Mouse (Mus musculus) embryonic fibroblast, embryonic 13.5 days (primary cell): Measurements from ENCODE around the gene Rbm15b. TPM values are rescaled to one million over a fixed set of nuclear protein-coding genes. Genes with fewer than 3 reads are reported as not detected.

Experiments used
- H3K27ac ChIP-seq: 2 replicates; pipeline ENCODE4 v1.5.1; 2012; ENCODE audit warnings: low read length, control low read depth, inconsistent platforms; ENCODE audit not compliant: insufficient read depth
- H3K4me1 ChIP-seq: 2 replicates; pipeline ENCODE4 v1.6.1; 2011; ENCODE audit warnings: low read length; ENCODE audit not compliant: control insufficient read depth, insufficient read depth
- H3K4me3 ChIP-seq: 2 replicates; pipeline ENCODE4 v1.5.1; 2011; ENCODE audit warnings: mild to moderate bottlenecking, control low read depth, low read length; ENCODE audit not compliant: insufficient read depth
- CTCF ChIP-seq: IDR thresholded peaks from 2 replicates; pipeline ENCODE4 v1.5.1; 2011; ENCODE audit warnings: mild to moderate bottlenecking, control low read depth, low read length, moderate library complexity, borderline replicate concordance; ENCODE audit not compliant: insufficient read depth
- POLR2A ChIP-seq: IDR thresholded peaks from 2 replicates; pipeline ENCODE4 v1.6.1; 2011; ENCODE audit warnings: low read depth, mild to moderate bottlenecking, control low read depth, low read length, moderate library complexity
- polyA plus RNA-seq: library from polyadenylated mRNA; stranded (reverse); fragments of >200 nt; gene quantifications from 2 replicates; pipeline ENCODE4 v1.2.4, GENCODE M21; 2011; ENCODE audit warnings: low read depth; ENCODE audit not compliant: missing spikeins, insufficient read length

Rbm15b gene
- polyA plus RNA-seq, 1 experiment, result 36.8 TPM

GRCm38 (mm10) chr9:106856664-106857063, 30.6 kb downstream of the Rbm15b start:
- Histone ChIP-seq H3K27ac (no peak overlapping the region), H3K4me3 (no peak overlapping the region), H3K4me1 (no peaks in the 10 kb centered on the region)
- TF ChIP-seq CTCF (no peak), POLR2A (no peak)

DNA sequence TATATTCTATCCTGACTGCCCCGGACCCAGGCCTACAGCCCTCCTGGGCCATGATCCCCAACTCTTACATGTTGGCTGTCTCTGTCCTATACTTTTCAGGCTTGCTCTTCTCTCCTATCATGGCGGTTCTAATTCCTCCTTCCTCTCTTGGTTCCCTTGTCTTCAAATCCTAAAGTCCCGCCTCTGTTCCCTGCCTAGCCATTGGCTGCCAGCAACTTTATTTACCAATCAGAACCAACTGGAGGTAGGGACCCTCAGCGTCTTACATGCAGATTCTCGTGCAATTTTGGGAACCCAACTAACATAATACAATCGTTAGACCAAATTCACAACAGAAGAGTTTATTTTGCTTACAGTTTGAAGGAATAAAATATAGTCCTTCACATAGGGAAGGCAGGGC, 44.4 kb downstream of the Rbm15b start:
- H3K4me1 ChIP-seq, result no peaks in the 10 kb centered on the region
- no peak overlapping the region for H3K27ac ChIP-seq
- no peak for TF ChIP-seq POLR2A
- no peak for TF ChIP-seq CTCF
- no peak overlapping the region for H3K4me3 ChIP-seq

DNA sequence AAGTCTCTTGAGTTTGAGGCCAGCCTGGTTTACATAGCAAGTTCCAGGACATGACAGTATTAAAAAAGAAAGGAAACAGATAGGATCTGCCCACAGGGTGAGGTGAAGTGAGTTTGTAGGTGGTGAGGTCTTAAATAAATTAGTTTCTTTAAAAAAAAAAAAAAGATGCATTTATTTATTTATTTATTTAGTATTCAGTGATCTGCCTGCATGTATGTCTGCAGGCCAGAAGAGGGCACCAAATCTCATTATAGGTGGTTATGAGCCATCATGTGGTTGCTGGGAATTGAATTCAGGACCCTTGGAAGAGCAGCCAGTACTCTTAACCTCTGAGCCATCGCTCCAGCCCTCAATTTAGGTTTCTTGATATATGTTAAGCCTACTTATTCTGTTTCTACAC, 46.7 kb downstream of the Rbm15b start:
- Histone ChIP-seq H3K4me3 (no peak overlapping the region), H3K4me1 (no peaks in the 10 kb centered on the region), H3K27ac (no peak overlapping the region)
- TF ChIP-seq POLR2A (no peak), CTCF (no peak)

Other genes with a start within 250 kb of the Rbm15b start
- not detected in 2 replicates for gene Grm2, start 231.3 kb downstream of the Rbm15b start, polyA plus RNA-seq
- gene Tex264, start 201.5 kb downstream of the Rbm15b start, polyA plus RNA-seq, result 85.2 and 90.1 TPM in 2 replicates
- gene Rad54l2, start 98.2 kb downstream of the Rbm15b start, polyA plus RNA-seq, result 17.7 and 18.5 TPM in 2 replicates
- gene Dcaf1, start 65.6 kb downstream of the Rbm15b start, polyA plus RNA-seq, result 25.4 and 28.9 TPM in 2 replicates
- 290 and 304 TPM in 2 replicates for gene Manf, start 4.6 kb upstream of the Rbm15b start, polyA plus RNA-seq